Mouse (Mus musculus) testis, adult 2 months (tissue): ENCODE results near the gene Prkrip1. TPM values are rescaled to one million over a fixed set of nuclear protein-coding genes. Genes with fewer than 3 reads are reported as not detected.
"Not testable (repeated sequence)": the region's sequence is repeated elsewhere in the genome, so short reads cannot be mapped to it uniquely, and the experiment has no call there.

Experiments
- H3K27ac ChIP-seq: fragments of 200-500 bp; 2 replicates; pipeline ENCODE4 v1.5.1; 2012; ENCODE audit warnings: low read depth, low read length; ENCODE audit not compliant: control insufficient read depth, insufficient read depth
- H3K27me3 ChIP-seq: fragments of 200-500 bp; 2 replicates; pipeline ENCODE4 v1.6.1; 2012; ENCODE audit warnings: mild to moderate bottlenecking, low read length, moderate library complexity; ENCODE audit not compliant: control insufficient read depth, insufficient read depth
- H3K36me3 ChIP-seq: fragments of 200-500 bp; 2 replicates; pipeline ENCODE4 v1.6.1; 2012; ENCODE audit warnings: mild to moderate bottlenecking, low read length; ENCODE audit not compliant: control insufficient read depth, insufficient read depth
- H3K4me1 ChIP-seq: fragments of 200-500 bp; 2 replicates; pipeline ENCODE4 v1.6.1; 2012; ENCODE audit warnings: low read length; ENCODE audit not compliant: control insufficient read depth, insufficient read depth
- H3K4me3 ChIP-seq: fragments of 200-500 bp; 2 replicates; pipeline ENCODE4 v1.5.1; 2012; ENCODE audit warnings: low read depth, mild to moderate bottlenecking, low read length, moderate library complexity, mixed read lengths; ENCODE audit not compliant: control insufficient read depth
- CTCF ChIP-seq: fragments of 200-500 bp; IDR thresholded peaks from 2 replicates; pipeline ENCODE4 v1.5.1; 2012; ENCODE audit warnings: low read depth, mild to moderate bottlenecking, inconsistent platforms, low read length, moderate library complexity; ENCODE audit not compliant: control insufficient read depth, insufficient read depth, insufficient replicate concordance
- POLR2A ChIP-seq: fragments of 200-500 bp; IDR thresholded peaks from 2 replicates; pipeline ENCODE4 v1.6.1; 2012; ENCODE audit warnings: low read depth, mild to moderate bottlenecking, inconsistent platforms, low read length, moderate library complexity; ENCODE audit not compliant: control insufficient read depth
- polyA plus RNA-seq: library from polyadenylated mRNA; depleted of rRNA; stranded (reverse); fragments of >200 nt; gene quantifications from 2 replicates; pipeline ENCODE4 v1.2.3, GENCODE M21; 2012

The Prkrip1 gene
- polyA plus RNA-seq, 1 experiment, result 27.9 TPM

DNA sequence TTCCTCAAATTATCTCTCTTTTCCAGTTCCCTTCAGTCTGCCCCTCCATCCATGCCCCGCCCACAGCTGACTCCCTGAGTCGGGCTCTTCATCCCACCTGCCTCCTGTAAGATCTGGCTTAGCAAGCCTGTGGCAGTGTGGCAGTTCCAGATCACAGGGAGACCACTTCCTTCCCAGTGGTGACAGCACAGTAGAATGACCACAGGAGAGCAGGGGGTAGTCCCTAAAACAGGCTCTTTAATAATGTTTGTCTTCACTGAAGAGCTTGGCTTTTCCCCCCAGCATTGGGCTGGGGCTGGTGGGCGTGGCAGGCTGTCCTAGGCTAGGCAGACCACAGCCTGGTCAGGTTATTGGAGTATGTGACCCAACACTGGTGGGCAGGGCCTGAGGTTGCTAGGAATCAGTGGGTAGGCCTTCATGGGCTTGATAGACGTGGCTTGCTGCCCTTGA is 19.2 kb upstream of the Prkrip1 start:
- H3K27ac ChIP-seq, result no peak overlapping the region
- peak overlapping the region; percentile 44 for H3K4me3 ChIP-seq
- no peaks in the 10 kb centered on the region for H3K27me3 ChIP-seq
- H3K4me1 ChIP-seq, result no peaks in the 10 kb centered on the region; the same call in 1 of the 2 replicates
- TF ChIP-seq CTCF (no peak), POLR2A (no peak)
- no peaks in the 10 kb centered on the region for H3K36me3 ChIP-seq

DNA sequence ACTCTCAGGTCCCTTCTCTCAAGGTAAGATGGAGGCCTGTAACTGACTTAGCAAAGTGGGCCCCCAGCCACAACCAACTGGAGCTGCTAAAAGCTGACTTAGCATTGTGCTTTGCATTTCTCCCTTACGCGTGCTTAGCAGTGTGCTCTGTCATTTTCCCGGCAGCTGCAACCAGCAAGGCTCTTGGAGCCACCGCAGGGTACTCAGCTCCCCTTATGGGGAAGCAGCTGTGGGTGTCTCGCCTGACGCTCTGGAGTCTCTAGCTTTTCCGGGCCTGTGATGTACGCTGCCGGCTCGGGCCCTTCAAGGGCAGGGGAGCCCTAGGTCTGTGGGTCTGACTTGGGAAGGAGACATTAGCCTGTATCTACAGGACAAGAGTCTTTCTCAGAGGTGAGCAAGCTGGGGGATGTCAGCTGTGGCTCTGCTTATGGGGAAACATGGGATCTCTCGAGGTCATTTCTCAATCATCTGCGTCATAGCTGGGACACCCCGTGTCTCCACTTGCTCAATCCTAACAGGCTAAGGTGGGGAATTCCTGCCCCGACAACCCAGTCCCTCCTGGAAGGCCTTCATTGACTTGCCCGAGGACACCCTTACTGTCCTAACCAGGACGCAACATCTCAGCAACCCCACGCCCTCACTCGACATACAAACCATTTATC is 18.4 kb upstream of the Prkrip1 start:
- H3K27ac ChIP-seq, result no peak overlapping the region
- no peak for TF ChIP-seq CTCF
- TF ChIP-seq POLR2A, result no peak
- H3K4me1 ChIP-seq, result no peaks in the 10 kb centered on the region; the same call in 1 of the 2 replicates
- no peaks in the 10 kb centered on the region for H3K36me3 ChIP-seq
- peak overlapping the region; percentile 44 for H3K4me3 ChIP-seq
- no peaks in the 10 kb centered on the region for H3K27me3 ChIP-seq

DNA sequence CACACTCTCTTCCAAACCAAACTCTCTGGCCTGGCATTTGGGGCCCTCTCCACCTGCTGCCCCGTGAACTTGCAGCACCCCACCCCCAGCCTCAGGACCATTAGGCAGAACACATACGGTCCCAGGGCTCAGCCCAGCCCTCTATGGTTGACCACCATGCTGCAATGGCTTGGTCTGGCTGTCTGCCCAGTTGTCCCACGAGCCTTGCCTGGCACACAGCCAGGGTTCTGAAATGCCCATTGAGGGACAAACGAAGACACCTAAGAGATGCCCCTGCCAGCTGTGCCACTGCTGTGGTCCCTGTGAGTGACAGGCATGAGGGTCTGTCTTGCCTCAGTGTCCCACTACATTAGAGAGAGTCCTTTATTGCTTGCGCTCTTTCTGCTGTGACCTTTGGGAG is 17.2 kb upstream of the Prkrip1 start:
- Histone ChIP-seq H3K27me3 (no peaks in the 10 kb centered on the region), H3K4me1 (peaks cover 3% of the 10 kb centered on the region), H3K36me3 (no peaks in the 10 kb centered on the region), H3K4me3 (no peak overlapping the region), H3K27ac (no peak overlapping the region)
- TF ChIP-seq CTCF, result no peak
- no peak for TF ChIP-seq POLR2A

DNA sequence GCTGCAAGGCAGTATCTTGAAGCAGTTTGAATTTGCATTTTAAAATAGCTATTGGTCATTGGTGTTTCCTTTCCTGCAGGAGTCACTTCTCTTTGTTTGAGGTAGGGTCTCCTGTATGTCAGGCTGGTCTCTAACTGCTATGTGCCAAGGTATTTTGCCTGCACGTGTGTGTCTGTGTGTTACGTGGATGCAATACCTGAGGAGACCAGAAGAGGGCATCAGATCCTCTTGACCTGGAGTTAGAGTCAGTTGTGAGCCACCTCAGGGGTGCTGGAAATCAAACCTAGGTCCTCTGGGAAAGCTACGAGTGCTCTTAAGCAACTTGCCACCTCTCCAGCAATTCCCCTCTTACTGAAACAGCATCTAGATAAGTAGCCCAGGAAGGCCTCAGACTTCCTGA is 16.4 kb upstream of the Prkrip1 start:
- peak; percentile 49; the same call in 1 of the 2 replicates for TF ChIP-seq CTCF
- no peak for TF ChIP-seq POLR2A
- Histone ChIP-seq H3K27ac (no peak overlapping the region), H3K4me1 (peaks cover 3% of the 10 kb centered on the region), H3K36me3 (no peaks in the 10 kb centered on the region), H3K27me3 (no peaks in the 10 kb centered on the region), H3K4me3 (no peak overlapping the region)

DNA sequence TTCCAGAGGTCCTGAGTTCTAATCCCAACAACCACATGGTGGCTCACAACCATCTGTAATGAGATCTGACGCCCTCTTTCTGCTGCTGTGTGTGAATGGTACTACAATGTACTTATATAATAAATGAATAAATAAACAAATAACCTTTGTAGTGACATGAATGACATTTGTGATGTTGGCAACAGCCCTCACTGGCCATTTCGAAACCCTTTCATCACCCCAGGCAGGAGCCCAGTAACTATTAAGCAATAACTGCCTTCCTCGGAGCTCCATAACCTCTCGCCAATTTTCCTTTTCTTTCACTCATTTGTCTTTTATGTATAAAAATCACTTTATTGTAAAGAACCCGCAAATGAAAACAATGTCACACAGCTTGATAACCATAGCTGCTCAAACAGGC is 15.0 kb upstream of the Prkrip1 start:
- TF ChIP-seq POLR2A, result no peak
- no peak for TF ChIP-seq CTCF
- no peaks in the 10 kb centered on the region for H3K36me3 ChIP-seq
- H3K27me3 ChIP-seq, result no peaks in the 10 kb centered on the region
- H3K4me3 ChIP-seq, result no peak overlapping the region
- peaks cover 3% of the 10 kb centered on the region for H3K4me1 ChIP-seq
- no peak overlapping the region for H3K27ac ChIP-seq

DNA sequence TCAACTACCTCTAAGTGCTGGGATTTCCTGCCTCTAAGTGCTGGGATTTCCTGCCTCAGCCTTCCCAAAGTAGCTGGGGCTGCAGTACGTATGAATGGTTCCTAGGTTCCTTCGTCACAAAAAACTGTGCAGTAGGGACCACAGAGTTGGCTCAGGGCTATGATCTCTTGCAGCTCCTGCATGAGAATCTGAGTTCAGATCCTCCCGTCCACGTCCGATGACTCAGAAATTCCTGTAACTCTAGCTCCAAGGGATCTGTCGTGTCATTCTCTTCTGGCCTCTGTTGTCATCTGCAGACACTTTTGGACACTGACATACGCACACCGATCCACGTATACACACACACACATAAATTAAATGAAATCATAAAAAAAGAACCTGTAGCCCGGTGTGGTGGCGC is 14.0 kb upstream of the Prkrip1 start:
- Histone ChIP-seq H3K27ac (no peak overlapping the region), H3K27me3 (no peaks in the 10 kb centered on the region), H3K36me3 (no peaks in the 10 kb centered on the region), H3K4me1 (peaks cover 3% of the 10 kb centered on the region), H3K4me3 (no peak overlapping the region)
- TF ChIP-seq POLR2A (no peak), CTCF (no peak)

DNA sequence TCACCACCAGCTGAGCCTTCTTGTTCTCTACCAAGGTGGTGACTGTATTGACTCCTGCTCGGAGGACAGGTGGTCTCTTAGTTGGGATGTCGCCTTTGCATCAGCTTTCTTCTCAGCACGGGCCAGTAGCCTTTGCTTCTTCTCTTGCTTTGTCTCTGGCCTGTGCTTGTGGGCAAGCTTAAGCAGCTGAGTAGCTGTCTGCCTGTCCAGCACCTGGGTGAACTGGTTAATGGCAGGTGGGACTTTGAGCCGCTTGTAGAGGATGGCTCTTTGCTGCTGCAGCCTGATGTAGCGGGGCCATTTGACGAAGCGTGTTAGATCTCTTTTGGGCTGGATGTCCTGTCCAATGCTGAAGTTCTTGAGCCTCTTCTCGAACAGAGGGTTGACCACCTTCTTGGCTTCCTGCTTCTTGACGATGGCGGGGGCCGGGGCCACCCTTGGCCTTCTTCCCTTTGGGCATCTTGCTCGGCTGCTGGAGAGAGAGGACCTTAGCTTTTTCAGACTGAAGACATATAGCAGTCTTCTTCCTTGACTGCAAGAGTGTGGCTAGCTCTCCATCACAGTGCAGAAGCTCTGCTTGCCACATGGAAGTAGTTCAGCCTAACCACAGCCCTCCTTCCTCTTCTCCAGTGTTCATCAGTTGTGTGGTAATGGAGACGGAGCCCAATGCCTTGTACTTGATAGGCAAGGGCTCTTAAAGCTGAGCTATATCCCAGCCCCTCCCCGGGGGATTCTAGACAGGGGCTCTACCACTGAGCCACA is 12.8 kb upstream of the Prkrip1 start:
- not testable (repeated sequence) for H3K36me3 ChIP-seq, H3K4me1 ChIP-seq, H3K27me3 ChIP-seq, H3K27ac ChIP-seq, H3K4me3 ChIP-seq
